Mouse (Mus musculus): ENCODE measurements around the gene Gm572. TPM values are rescaled to one million over a fixed set of nuclear protein-coding genes. Genes with fewer than 3 reads are reported as not detected.

Gene Gm572
- polyA plus RNA-seq, 1 experiment from 2014 or later = not detected

DNA sequence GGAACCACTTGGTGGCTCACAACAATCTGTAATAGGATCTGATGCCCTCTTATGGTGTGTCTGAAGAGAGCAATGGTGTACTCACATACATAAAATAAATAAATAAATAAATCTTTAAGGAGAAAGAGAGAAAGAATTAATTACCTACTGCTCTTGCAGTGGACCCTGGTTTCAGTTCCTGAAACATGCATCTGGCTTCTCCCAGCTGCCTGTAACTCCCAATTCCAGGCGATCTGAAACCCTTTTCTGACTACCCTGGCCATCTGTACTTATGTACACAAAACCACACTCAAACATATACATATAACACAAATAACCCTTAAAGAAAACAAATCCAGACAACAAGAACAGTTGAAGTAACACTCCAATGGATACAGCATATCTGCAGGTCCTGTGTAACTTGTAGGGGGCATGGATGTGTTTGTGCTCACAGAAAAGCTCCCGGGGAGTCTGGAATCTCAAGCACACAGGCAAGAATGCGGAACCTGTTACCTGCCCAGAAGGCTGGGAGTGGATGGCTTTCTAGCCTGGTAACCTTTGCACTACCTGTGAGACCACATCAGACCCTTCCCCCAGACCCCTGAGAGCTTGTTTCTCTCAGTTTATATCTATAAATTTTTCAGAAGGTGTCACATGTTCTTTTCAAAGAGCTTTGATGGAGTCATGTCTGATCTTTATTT lies 11.0 kb upstream of the Gm572 start:
- H3K4me1 ChIP-seq = peaks cover 3% of the 10 kb centered on the region; the same call in 1 of the 2 replicates
- WGBS = 66% methylated on average over 3 of the region's 3 CpGs
- no peaks in the 10 kb centered on the region for H3K9me3 ChIP-seq (replicated peaks)
- no peaks in the 10 kb centered on the region for H3K36me3 ChIP-seq
- H3K4me3 ChIP-seq = no peak overlapping the region
- no peak overlapping the region for H3K27ac ChIP-seq
- H3K27me3 ChIP-seq (ENCODE audit: low read depth, poor library complexity, severe bottlenecking) = no peaks in the 10 kb centered on the region
- no peak for DNase-seq (ENCODE audit: low spot score)

DNA sequence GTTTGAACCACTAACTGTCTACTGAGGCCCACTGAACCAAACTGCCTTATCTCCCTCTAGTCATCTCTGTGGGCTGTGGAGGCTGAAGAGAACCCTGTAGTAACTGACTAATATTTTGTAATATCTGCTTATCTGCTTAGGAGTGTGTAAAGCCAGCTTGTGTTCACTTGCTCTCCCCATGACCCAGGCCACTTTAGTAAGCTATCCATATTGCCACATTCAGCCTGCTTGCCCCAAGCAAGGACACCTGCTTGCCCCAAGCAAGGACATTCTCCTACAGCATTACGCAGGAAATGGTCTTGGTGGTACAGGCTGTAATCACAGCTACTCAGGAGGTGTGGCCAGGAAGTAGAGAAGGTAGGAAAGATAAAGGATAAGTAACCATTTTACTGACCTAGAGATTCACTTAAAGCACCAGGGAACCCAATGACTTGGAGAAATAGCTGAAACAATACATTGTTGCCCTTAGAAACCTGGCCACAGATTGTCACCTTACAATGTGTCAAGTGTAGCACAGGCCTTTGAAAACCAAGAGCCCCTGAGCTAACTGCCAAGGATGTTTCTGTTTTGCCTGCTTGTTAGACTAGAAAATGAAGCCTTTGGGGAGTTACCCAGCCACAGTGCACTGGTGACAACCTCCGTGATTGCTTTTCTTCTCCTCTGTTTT lies 9.6 kb upstream of the Gm572 start:
- H3K27me3 ChIP-seq (ENCODE audit: low read depth, poor library complexity, severe bottlenecking) = no peaks in the 10 kb centered on the region
- 73% methylated on average over 2 of the region's 2 CpGs for WGBS

DNA sequence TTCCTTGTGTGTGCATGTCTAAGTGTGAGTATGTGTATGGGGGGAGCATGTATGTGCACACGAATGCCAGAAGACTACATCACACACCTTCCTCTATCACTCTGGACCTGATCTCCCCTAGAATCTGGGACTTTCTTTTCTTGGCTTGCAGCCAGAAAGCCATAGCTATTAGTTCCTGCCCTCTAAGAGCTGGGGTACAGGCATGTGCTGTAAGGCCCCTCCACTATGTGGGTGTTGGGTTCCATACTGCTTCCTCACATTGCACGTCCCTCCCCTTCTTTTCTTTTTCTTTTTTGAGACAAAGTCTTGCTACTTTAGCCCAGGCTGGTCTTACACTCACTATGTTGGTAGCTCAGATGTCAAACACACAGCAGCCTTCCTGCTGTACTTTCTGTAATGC lies 7.8 kb upstream of the Gm572 start:
- H3K4me3 ChIP-seq = no peak overlapping the region
- WGBS = 87% methylated on average over 2 of the region's 2 CpGs
- H3K27ac ChIP-seq = no peak overlapping the region
- no peaks in the 10 kb centered on the region for H3K9me3 ChIP-seq (replicated peaks)
- H3K27me3 ChIP-seq (ENCODE audit: low read depth, poor library complexity, severe bottlenecking) = no peaks in the 10 kb centered on the region
- H3K36me3 ChIP-seq = no peaks in the 10 kb centered on the region
- DNase-seq (ENCODE audit: low spot score) = no peak
- peaks cover 3% of the 10 kb centered on the region; the same call in 1 of the 2 replicates for H3K4me1 ChIP-seq

More for the DNA sequence above, 9.6 kb upstream of the Gm572 start:
- Histone ChIP-seq H3K36me3 (no peaks in the 10 kb centered on the region), H3K9me3 (replicated peaks) (no peaks in the 10 kb centered on the region), H3K27ac (no peak overlapping the region), H3K4me1 (peaks cover 3% of the 10 kb centered on the region; the same call in 1 of the 2 replicates), H3K4me3 (no peak overlapping the region)
- DNase-seq (ENCODE audit: low spot score) = no peak

DNA sequence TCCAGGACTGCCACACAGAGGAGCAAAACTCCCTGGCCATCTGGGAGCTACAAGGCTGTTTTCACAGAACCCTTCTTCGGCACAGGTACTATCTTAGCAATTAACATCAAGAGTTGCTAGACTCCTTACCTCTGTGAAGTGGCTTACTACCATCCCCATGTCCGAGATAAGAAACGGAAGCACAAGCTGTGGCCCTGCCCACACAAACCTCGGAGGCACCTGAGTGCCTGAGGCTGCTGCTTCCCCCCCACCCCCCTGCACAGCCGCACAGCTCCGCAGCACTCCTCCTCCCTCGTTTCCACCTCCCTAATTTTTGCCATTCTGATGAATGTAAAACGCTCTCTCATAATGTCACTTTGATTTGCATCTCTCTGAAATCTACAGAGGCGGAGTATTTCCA lies 4.8 kb upstream of the Gm572 start:
- Histone ChIP-seq H3K4me1 (peaks cover 3% of the 10 kb centered on the region), H3K9me3 (replicated peaks) (no peaks in the 10 kb centered on the region), H3K36me3 (no peaks in the 10 kb centered on the region), H3K27me3 (ENCODE audit: low read depth, poor library complexity, severe bottlenecking) (no peaks in the 10 kb centered on the region), H3K27ac (no peak overlapping the region), H3K4me3 (no peak overlapping the region)
- WGBS = 65% methylated on average over 9 of the region's 9 CpGs
- DNase-seq (ENCODE audit: low spot score) = no peak

DNA sequence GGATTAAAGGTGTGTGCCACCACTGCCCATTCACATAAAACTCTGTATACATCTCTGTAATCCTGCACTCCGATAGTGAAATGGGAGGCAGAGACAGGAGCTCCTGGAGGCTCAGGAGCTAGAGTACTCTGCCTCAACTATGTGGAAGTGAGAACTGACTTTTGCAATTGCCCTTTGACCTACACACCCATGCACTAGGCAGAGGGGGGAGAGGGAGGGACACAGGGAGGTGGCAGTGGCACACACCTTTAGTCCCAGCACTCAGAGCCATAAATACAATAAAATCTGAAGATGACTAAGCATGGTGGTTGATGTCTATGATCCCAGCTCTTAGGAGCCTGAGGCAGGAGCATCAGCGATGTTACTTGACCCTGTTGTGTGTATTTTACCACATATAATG lies 3.7 kb upstream of the Gm572 start:
- no peak for DNase-seq (ENCODE audit: low spot score)
- 89% methylated on average over 2 of the region's 2 CpGs for WGBS
- Histone ChIP-seq H3K4me3 (no peak overlapping the region), H3K36me3 (no peaks in the 10 kb centered on the region), H3K27ac (no peak overlapping the region), H3K27me3 (ENCODE audit: low read depth, poor library complexity, severe bottlenecking) (no peaks in the 10 kb centered on the region), H3K4me1 (peaks cover 11% of the 10 kb centered on the region), H3K9me3 (replicated peaks) (no peaks in the 10 kb centered on the region)

DNA sequence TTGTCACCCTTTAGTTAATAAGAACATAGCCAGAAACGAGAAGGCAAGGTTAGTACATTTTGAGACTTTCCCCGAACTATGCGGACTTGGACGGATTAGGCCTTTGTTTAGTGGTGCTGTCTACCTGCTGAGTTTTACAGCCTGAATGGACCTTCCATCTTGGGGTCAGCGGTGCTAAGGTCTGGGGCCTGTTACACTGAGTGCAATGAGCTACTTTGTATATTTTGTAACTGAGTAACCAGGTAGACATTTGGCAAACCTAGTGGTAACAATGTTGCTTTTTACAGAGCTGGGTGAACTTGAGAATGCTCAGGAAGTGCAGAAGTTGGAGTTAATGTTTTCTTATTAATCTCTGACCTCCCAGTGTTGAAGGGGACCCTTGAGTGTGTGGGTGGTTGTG lies 2.0 kb upstream of the Gm572 start:
- no peak for DNase-seq (ENCODE audit: low spot score)
- H3K27ac ChIP-seq = no peak overlapping the region
- no peaks in the 10 kb centered on the region for H3K27me3 ChIP-seq (ENCODE audit: low read depth, poor library complexity, severe bottlenecking)
- H3K36me3 ChIP-seq = no peaks in the 10 kb centered on the region
- 91% methylated on average over 5 of the region's 5 CpGs for WGBS
- H3K4me1 ChIP-seq = peaks cover 11% of the 10 kb centered on the region
- no peak overlapping the region for H3K4me3 ChIP-seq
- H3K9me3 ChIP-seq (replicated peaks) = no peaks in the 10 kb centered on the region

DNA sequence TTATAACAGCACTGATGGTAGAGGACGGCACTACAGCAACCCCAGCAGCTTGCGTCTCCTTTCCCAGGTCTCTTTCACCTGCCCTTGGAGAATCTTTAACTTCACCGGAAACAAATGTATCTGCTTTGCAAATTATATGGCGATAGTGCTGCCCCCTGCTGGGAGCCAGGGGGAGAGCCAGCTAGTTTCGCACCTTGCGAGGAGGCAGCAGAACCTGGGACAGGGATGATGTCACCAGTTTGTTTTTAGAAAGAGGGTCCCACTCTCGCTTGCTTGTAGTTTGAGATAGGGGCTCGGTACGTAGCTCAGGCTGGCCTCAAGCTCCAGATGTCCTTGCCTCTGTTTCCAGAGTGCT lies 1.0 kb downstream of the Gm572 start:
- no peaks in the 10 kb centered on the region for H3K27me3 ChIP-seq (ENCODE audit: low read depth, poor library complexity, severe bottlenecking)
- H3K9me3 ChIP-seq (replicated peaks) = no peaks in the 10 kb centered on the region
- peaks cover 11% of the 10 kb centered on the region; the same call in 1 of the 2 replicates for H3K4me1 ChIP-seq
- 6% methylated on average over 9 of the region's 9 CpGs for WGBS
- no peak overlapping the region for H3K27ac ChIP-seq
- peak; percentile 83 for DNase-seq (ENCODE audit: low spot score)
- H3K4me3 ChIP-seq = peak overlapping the region; percentile 9; the same call in 1 of the 2 replicates
- H3K36me3 ChIP-seq = no peaks in the 10 kb centered on the region

DNA sequence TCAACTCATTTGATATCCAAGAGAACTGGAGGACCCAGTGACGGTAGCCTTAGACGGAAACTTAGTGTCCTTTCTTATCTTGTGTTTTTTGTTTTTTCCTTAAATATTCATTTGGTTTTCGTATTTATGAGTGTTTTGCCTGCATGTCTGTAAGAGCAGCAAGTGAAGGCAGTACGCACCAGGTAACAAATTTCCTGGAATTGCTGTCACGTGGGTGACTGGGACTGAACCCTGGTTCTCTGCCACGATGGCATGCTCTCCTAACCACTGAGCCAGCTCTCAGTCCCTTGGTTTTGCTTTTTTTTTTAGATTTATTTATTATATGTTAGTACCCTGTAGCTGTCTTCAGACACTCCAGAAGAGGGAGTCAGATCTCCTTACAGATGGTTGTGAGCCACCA lies 1.8 kb downstream of the Gm572 start:
- H3K36me3 ChIP-seq = no peaks in the 10 kb centered on the region
- no peak for DNase-seq (ENCODE audit: low spot score)
- H3K4me3 ChIP-seq = no peak overlapping the region
- whole genome bisulfite sequencing = 89% methylated on average over 6 of the region's 6 CpGs
- no peak overlapping the region for H3K27ac ChIP-seq
- H3K27me3 ChIP-seq (ENCODE audit: low read depth, poor library complexity, severe bottlenecking) = no peaks in the 10 kb centered on the region
- H3K4me1 ChIP-seq = peaks cover 11% of the 10 kb centered on the region; the same call in 1 of the 2 replicates
- H3K9me3 ChIP-seq (replicated peaks) = no peaks in the 10 kb centered on the region

DNA sequence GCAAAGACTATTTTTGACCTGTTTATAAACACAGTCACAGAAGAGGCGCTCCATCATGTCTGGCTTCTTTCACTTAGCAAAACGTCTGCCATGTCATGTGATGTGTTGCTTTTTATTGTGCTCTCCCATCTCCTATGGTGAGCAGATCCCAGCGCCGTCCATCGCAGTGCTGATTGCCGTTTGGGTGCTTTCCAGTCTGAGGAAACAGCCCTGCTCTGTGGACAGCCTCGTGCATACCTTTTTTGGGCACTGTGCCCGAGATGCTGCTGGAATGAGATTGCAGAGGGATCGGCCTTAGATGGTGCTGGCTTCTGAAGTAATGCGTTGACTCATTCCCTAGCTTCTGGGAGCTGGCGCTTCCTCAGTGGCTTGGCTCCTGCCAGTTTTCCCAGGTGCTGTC lies 3.5 kb downstream of the Gm572 start:
- 72% methylated on average over 11 of the region's 11 CpGs for WGBS
- DNase-seq (ENCODE audit: low spot score) = no peak
- Histone ChIP-seq H3K27me3 (ENCODE audit: low read depth, poor library complexity, severe bottlenecking) (no peaks in the 10 kb centered on the region), H3K9me3 (replicated peaks) (no peaks in the 10 kb centered on the region), H3K4me1 (peaks cover 11% of the 10 kb centered on the region), H3K36me3 (no peaks in the 10 kb centered on the region), H3K27ac (no peak overlapping the region), H3K4me3 (no peak overlapping the region)

DNA sequence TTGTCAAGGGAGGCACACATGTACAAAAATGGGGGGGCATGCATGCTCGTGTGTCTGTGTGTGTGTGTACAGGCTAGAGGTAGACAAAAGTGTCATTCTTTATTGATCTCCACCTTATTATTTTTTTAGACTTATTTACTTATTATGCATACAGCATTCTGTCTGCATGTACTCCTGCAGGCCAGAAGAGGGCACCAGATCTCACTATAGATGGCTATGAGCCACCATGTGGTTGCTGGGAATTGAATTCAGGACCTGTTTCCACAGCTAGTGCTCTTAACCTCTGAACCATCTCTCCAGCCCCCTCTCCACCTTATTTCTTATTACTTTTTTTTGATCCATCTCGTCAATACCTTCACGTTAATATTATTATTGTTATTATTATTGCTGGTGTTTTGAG lies 6.2 kb downstream of the Gm572 start:
- Histone ChIP-seq H3K27me3 (ENCODE audit: low read depth, poor library complexity, severe bottlenecking) (no peaks in the 10 kb centered on the region), H3K9me3 (replicated peaks) (no peaks in the 10 kb centered on the region), H3K27ac (no peak overlapping the region), H3K36me3 (no peaks in the 10 kb centered on the region), H3K4me1 (peaks cover 3% of the 10 kb centered on the region), H3K4me3 (no peak overlapping the region)
- DNase-seq (ENCODE audit: low spot score) = no peak
- 66% methylated on average over 3 of the region's 3 CpGs for WGBS

DNA sequence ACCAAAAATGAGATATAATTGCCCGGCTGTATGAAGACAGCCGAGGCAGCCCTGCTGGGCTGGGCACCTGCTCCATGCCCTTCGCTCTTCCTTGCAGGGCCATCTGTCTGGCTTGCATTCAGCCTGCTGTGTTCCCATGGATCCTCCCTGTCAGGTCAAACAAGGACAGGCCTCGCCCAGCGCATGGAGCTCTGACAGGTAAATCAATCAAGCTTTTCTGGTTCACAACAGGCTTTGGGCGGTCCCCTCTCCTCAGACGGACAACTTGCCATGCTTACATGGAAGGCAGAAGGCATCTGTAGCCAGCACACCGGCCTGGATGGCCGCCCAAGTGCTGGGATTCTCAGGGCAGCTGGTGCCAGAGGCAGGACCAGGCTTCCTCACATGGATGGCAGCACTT lies 7.9 kb downstream of the Gm572 start:
- Histone ChIP-seq H3K4me3 (no peak overlapping the region), H3K9me3 (replicated peaks) (no peaks in the 10 kb centered on the region), H3K27me3 (ENCODE audit: low read depth, poor library complexity, severe bottlenecking) (no peaks in the 10 kb centered on the region), H3K4me1 (peaks cover 3% of the 10 kb centered on the region; the same call in 1 of the 2 replicates), H3K36me3 (no peaks in the 10 kb centered on the region), H3K27ac (no peak overlapping the region)
- 76% methylated on average over 9 of the region's 9 CpGs for WGBS
- no peak for DNase-seq (ENCODE audit: low spot score)

DNA sequence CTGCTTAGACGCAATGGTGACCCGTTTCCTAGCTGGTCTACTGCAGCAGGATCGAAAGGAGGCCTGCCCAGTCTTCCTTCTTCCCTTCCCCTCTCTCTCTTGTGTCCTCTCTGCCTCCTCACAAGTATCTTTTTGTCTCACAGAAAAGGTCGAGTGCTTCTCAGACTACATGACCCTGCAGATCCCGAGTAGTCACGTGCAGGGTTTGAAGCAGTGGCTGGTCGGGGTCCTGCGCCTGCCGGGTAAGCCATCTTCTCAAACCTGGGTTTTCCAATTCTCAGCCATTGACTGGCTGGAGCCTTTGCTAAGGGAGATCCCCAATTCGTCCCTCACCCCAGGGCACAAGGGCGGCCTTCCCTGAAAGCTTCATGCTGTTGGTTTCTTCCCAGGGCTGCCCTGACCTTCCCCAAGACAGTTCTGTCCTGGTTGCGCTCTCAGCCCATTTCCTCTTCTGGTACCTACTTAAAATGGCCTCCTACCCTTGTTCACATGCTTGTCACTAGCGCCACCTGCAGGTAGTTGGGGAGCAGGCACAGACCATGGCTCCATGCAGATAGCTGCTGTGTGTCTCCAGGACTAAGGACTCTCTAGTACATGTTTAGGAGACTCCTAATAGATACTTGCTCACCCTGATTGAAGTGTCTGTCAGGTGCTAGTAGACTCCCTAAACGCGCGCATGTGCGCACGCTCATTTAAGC lies 11.7 kb downstream of the Gm572 start:
- no peaks in the 10 kb centered on the region for H3K27me3 ChIP-seq (ENCODE audit: low read depth, poor library complexity, severe bottlenecking)
- WGBS = 90% methylated on average over 18 of the region's 18 CpGs

DNA sequence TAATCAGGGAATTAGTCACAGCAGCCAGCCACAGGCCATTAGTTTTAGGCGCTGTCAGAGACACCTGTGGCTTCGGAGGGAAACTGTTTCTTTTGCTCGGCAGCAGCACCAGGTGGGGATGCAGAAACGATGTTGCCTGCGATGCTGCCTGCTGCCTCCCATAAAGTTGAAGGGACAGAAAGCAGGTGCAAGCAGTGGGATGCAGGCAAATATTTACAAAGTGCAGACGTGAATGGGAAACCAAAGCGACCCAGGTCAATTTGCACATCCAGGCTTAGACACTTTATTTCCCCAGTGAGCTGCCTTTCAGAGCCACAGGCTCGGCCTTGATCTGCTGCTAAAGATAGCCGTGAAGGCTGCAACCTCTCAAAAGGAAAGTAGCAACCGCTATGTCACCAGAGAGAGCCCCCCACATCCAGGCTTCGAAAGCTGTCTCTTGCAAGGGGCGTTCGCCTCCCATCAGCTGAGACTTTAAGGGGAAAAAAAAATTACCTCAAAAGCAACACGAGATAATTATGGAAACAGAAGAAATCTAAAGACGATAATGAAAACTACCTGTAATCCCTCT lies 13.7 kb downstream of the Gm572 start:
- Histone ChIP-seq H3K36me3 (no peaks in the 10 kb centered on the region), H3K4me3 (no peak overlapping the region), H3K27me3 (ENCODE audit: low read depth, poor library complexity, severe bottlenecking) (0 out of 2 replicates have a peak, but pooled peaks cover 4% of the 10 kb centered on the region), H3K27ac (no peak overlapping the region), H3K9me3 (replicated peaks) (no peaks in the 10 kb centered on the region), H3K4me1 (peaks cover 21% of the 10 kb centered on the region)
- no peak for DNase-seq (ENCODE audit: low spot score)
- WGBS = 46% methylated on average over 15 of the region's 15 CpGs

More for the DNA sequence above, 11.7 kb downstream of the Gm572 start:
- no peak for DNase-seq (ENCODE audit: low spot score)
- Histone ChIP-seq H3K9me3 (replicated peaks) (no peaks in the 10 kb centered on the region), H3K27ac (no peak overlapping the region), H3K4me3 (no peak overlapping the region), H3K4me1 (peaks cover 16% of the 10 kb centered on the region), H3K36me3 (no peaks in the 10 kb centered on the region)

All from limb, embryonic 10.5 days (tissue).